Mouse (Mus musculus) erythroblast, embryonic 14.5 days (primary cell): Measurements from ENCODE around the gene Frmd3. TPM values are rescaled to one million over a fixed set of nuclear protein-coding genes. Genes with fewer than 3 reads are reported as not detected.

Experiments used
- H3K27me3 ChIP-seq: 2 replicates; pipeline ENCODE4 v1.6.1; 2012; ENCODE audit warnings: inconsistent platforms; ENCODE audit not compliant: control insufficient read depth
- H3K36me3 ChIP-seq: 2 replicates; pipeline ENCODE4 v1.6.1; 2012; ENCODE audit warnings: mild to moderate bottlenecking, inconsistent platforms; ENCODE audit not compliant: control insufficient read depth
- H3K4me1 ChIP-seq: 2 replicates; pipeline ENCODE4 v1.6.1; 2012; ENCODE audit warnings: inconsistent platforms; ENCODE audit not compliant: control insufficient read depth
- H3K4me3 ChIP-seq: replicated peaks from 2 replicates; pipeline ENCODE3; 2012; ENCODE audit warnings: moderate library complexity, mild to moderate bottlenecking, inconsistent platforms
- H3K9me3 ChIP-seq: 2 replicates; pipeline ENCODE4 v1.6.1; 2012; ENCODE audit warnings: low read length, inconsistent platforms, mixed read lengths; ENCODE audit not compliant: control insufficient read depth
- GATA1 ChIP-seq: IDR thresholded peaks from 2 replicates; pipeline ENCODE4 v1.6.1; 2012; ENCODE audit warnings: low read length, inconsistent platforms, mixed read lengths
- TAL1 ChIP-seq: IDR thresholded peaks from 3 replicates; pipeline ENCODE4 v1.6.1; 2012; ENCODE audit warnings: low read length, inconsistent platforms, mixed read lengths
- polyA plus RNA-seq: library from polyadenylated mRNA; stranded (reverse); fragments of >175 nt; gene quantifications from 2 replicates; pipeline ENCODE4 v1.2.3, GENCODE M21; 2012

Frmd3 gene
- polyA plus RNA-seq = 0.01 TPM in 1 of 2 replicates, not detected in the other

DNA sequence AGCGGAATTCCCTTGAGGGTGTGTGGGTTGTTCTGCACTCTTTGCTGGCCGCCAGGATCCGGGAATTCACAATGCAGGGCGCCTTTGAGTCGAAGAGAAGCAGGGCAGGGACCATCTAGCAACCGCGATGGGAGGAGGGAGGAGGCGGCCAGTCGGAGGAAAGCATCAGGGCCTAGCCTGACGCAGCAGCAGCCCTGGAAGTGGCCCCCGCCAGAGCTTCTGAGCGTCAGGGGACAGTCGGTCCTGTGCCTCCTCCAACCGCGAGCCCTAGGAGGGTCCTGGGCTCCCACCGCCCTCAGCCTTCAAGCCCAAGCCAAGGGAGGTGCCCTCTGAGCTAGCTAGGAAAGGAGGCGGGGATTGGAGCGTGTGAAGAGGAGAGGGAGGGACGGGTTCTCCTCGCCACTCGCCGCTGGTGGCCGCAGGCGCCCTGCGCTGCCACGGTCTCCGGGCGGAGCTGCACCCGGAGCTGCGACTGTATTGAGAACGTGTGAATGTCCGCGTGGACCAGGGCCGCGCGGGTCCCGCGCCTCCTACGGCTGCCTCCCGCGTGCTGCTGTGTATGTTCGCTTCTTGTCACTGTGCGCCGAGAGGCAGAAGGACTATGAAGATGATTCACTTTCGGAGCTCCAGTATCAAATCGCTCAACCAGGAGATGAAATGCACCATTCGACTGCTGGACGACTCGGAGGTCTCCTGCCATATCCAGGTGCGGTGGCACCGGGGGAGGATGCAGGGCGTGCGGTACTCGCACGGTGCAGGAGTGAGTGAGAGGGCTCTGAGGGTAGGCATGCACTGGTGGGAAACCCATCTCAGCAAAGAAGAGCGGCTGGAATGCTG lies at the start of gene Frmd3:
TSS of gene Frmd3 (plus strand) at position 232 of the 837 bp plus-strand sequence.
- TF ChIP-seq GATA1 (no peak), TAL1 (no peak)
- no peaks in the 10 kb centered on the region for H3K4me1 ChIP-seq
- peak within 1 kb of the TSS; percentile 12 for H3K4me3 ChIP-seq
- peaks cover 4% of the 10 kb centered on the region; the same call in 1 of the 2 replicates for H3K9me3 ChIP-seq
- peaks cover 15% of the 10 kb centered on the region for H3K27me3 ChIP-seq
- no peaks in the 10 kb centered on the region for H3K36me3 ChIP-seq

DNA sequence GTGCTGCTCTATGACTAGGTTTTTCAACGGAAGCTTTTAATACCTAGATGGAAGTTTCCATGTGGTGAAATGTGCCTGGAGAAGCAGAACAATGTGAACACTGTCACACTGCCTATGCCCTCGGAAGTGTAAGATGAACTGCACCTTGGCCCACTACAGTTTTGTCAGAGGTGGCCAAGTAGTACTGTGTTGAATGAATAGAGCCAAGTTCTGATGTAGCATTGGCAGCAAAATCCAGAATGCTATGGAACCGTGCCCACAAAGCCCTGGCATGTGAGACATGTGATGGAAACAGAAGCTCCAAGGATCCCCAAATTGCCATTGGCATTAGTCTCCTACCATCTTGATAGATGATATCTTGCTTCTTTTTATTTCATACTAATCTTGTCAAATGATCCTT lies 32.8 kb upstream of the Frmd3 start:
- Histone ChIP-seq H3K27me3 (no peaks in the 10 kb centered on the region), H3K4me3 (no peak overlapping the region), H3K36me3 (no peaks in the 10 kb centered on the region), H3K4me1 (no peaks in the 10 kb centered on the region), H3K9me3 (no peaks in the 10 kb centered on the region)
- no peak for TF ChIP-seq GATA1

DNA sequence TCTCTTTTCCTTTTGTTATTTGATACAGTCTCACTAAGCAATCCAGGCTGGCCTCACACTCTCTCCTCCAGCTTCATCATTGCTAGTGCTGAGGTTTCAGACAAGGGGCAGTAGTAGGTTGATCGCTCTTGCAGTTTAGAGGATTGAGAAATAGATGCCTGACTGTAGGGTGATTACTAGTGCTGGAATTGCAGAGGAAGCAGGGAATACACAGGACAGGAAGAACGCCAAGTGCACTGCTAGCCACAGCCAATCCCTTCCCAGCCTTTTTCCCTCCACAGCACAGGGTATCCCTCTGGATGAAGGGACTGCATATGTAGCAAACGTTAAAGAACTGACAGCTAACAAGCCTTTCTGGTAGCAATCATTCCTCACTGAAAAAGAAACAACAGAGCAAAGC lies 965 bp upstream of the Frmd3 start:
- no peak for TF ChIP-seq GATA1
- TF ChIP-seq TAL1 = no peak
- no peaks in the 10 kb centered on the region for H3K4me1 ChIP-seq

DNA sequence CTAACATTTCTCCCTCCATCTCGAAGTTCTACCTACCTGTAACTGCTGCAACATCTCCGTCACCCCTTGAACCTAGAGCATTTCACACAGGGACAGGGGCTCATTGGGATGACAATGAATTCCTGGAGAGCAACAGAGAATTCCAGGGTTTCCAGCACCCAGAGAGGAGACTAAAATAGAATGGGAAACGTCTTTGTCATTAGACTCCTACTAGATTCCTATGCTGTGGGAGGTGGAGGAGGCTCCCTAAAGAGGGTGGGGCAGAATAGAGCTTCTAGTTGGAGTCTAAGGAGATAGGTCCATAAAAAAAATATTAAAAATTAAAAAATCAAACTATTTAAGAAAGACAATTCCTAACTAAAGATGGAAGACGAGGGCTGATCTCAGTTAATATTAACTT lies 542 bp upstream of the Frmd3 start:
- no peak overlapping the region for H3K4me3 ChIP-seq
- peaks cover 15% of the 10 kb centered on the region for H3K27me3 ChIP-seq
- no peaks in the 10 kb centered on the region for H3K36me3 ChIP-seq
- TF ChIP-seq TAL1 (no peak), GATA1 (no peak)
- peaks cover 4% of the 10 kb centered on the region; the same call in 1 of the 2 replicates for H3K9me3 ChIP-seq
- H3K4me1 ChIP-seq = no peaks in the 10 kb centered on the region

More for the DNA sequence above, 965 bp upstream of the Frmd3 start:
- Histone ChIP-seq H3K27me3 (peaks cover 15% of the 10 kb centered on the region), H3K9me3 (peaks cover 4% of the 10 kb centered on the region; the same call in 1 of the 2 replicates), H3K4me3 (no peak overlapping the region), H3K36me3 (no peaks in the 10 kb centered on the region)

DNA sequence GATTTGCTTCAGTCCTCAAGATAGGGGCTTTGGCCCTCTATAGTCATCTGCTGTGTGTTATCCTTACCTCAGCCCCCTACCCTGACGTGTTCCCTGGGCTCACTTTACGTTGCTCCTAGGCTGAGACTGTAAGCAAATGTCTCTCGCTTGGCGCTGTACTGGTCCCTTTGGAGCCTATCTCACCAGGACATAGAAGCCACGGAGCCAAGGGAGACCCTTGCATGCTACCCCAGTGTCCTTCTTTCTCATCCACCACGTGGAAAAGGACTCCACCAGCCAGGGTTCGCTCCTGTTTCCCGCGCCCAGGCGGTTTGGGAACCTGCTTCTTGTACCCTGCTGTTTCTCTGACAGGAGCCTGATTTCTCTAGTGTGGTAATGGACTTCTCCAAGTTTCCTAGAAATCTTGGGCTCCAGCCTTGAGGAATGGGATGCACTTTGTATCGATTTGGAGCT lies 832 bp downstream of the Frmd3 start:
- Histone ChIP-seq H3K27me3 (peaks cover 15% of the 10 kb centered on the region), H3K4me3 (no peak overlapping the region), H3K36me3 (no peaks in the 10 kb centered on the region), H3K9me3 (peaks cover 4% of the 10 kb centered on the region; the same call in 1 of the 2 replicates), H3K4me1 (no peaks in the 10 kb centered on the region)
- TF ChIP-seq TAL1 (no peak), GATA1 (no peak)

DNA sequence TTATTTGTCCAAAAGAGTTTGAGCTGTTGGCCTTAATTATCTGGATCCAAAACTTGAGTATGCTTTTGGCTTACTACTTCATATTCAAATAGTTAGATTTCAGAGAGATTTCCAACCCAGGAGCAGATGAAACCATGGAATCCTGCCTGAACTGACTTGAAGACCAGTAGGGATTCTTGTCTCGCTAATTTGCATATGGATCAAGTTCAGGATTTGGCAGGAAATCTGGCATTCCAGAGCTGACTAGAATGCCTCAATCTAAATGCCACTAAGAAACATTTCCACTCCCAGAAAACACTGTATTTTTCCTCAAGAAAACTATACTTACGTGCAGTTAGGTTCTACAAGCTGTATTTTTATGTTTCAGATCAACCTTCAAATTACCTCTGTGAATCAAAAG lies 6.8 kb downstream of the Frmd3 start:
- Histone ChIP-seq H3K9me3 (0 out of 2 replicates have a peak, but pooled peaks cover 2% of the 10 kb centered on the region), H3K27me3 (no peaks in the 10 kb centered on the region), H3K36me3 (no peaks in the 10 kb centered on the region), H3K4me1 (no peaks in the 10 kb centered on the region), H3K4me3 (no peak overlapping the region)
- no peak for TF ChIP-seq GATA1
- no peak for TF ChIP-seq TAL1

DNA sequence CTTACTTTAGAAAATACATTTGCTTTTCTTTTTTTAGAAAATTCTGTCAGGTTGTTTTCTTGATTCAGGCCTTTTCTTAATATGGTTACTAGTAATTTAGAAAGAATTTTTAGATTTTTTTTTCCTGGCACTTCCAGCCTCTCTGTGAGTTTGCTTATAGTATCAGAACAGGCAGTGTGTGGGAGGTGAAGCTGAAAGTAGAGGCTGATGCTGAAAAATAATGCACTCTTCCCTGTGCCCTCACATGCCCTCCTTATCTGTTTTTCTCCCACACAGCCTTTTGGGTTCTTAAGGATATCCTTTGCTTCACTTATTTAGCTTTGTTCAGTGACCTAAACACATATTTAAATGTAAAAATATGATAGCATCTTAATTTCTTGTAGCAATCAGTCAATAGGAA lies 30.0 kb downstream of the Frmd3 start:
- Histone ChIP-seq H3K4me3 (no peak overlapping the region), H3K4me1 (no peaks in the 10 kb centered on the region), H3K27me3 (no peaks in the 10 kb centered on the region), H3K9me3 (peaks cover 7% of the 10 kb centered on the region), H3K36me3 (no peaks in the 10 kb centered on the region)
- TF ChIP-seq TAL1 = no peak
- no peak for TF ChIP-seq GATA1

DNA sequence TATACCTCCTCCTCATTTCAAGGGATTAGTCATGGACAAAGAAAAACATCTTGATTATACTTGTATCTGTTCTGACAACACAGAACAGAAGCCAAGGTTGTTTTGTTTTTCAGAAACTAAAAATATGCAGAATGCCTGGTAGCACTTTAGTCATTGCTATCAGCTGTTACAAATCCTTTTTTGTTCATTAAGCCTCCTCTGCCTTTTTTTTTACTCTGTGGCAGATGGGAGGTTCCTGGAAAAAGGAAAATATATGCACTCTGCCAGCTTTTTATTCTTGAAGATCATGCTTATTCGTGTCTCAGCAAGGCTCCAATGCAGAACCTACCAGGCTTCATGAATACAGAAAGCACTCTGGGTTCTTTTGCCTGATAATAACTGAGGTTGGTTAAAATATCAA lies 38.5 kb downstream of the Frmd3 start:
- Histone ChIP-seq H3K4me3 (no peak overlapping the region), H3K9me3 (no peaks in the 10 kb centered on the region), H3K27me3 (no peaks in the 10 kb centered on the region), H3K4me1 (no peaks in the 10 kb centered on the region), H3K36me3 (no peaks in the 10 kb centered on the region)
- no peak for TF ChIP-seq TAL1
- TF ChIP-seq GATA1 = no peak

DNA sequence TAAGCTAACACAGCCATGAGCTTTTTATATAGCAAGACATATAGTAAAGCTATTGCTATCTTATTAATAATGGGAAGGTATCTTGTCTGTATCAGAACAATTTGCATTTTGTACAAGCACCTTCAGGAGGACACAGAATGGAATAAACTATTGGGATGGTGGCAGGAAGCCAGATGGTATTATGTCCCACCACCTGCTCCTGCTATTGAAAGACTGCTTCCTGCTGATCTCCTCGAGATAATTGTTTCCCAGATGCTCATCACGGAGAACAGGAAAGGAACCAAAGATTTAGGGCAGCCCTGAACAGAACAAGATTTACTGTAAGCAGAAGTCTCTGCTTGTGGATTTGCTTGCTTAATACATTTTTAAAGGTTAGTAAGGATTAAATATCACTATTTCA lies 63.5 kb downstream of the Frmd3 start:
- H3K4me3 ChIP-seq = no peak overlapping the region
- no peaks in the 10 kb centered on the region for H3K4me1 ChIP-seq
- no peaks in the 10 kb centered on the region for H3K9me3 ChIP-seq
- H3K36me3 ChIP-seq = no peaks in the 10 kb centered on the region
- TF ChIP-seq TAL1 (no peak), GATA1 (no peak)
- H3K27me3 ChIP-seq = no peaks in the 10 kb centered on the region
